Mouse (Mus musculus) limb, embryonic 13.5 days (tissue): ENCODE measurements around the gene Pck2. TPM values are rescaled to one million over a fixed set of nuclear protein-coding genes. Genes with fewer than 3 reads are reported as not detected.
A peak's percentile ranks its signal among the peaks of the same experiment; 100 is the strongest.

Source experiments
- ATAC-seq: fragments of 200-750 bp; cut with Nextera tagmentation; 2 replicates; pipeline ENCODE4 v1.8.0; 2017; ENCODE audit warnings: low read depth, moderate number of reproducible peaks, moderate TSS enrichment; ENCODE audit not compliant: low FRiP score
- H3K27ac ChIP-seq: fragments of 300-500 bp; sonication (generic); 2 replicates; pipeline ENCODE4 v1.5.1; 2015; ENCODE audit warnings: inconsistent platforms, mild to moderate bottlenecking, moderate library complexity
- H3K27me3 ChIP-seq: fragments of 300-500 bp; sonication (generic); 2 replicates; pipeline ENCODE4 v1.6.1; 2015; ENCODE audit warnings: mild to moderate bottlenecking, inconsistent platforms
- H3K36me3 ChIP-seq: fragments of 300-500 bp; sonication (generic); 2 replicates; pipeline ENCODE4 v1.6.1; 2015; ENCODE audit warnings: inconsistent platforms, mild to moderate bottlenecking, moderate library complexity
- H3K4me1 ChIP-seq: fragments of 300-500 bp; sonication (generic); 2 replicates; pipeline ENCODE4 v1.6.1; 2015; ENCODE audit warnings: inconsistent platforms
- H3K4me2 ChIP-seq: fragments of 300-500 bp; sonication (generic); replicated peaks from 2 replicates; pipeline ENCODE4 v1.6.1; 2015; ENCODE audit warnings: inconsistent platforms, mild to moderate bottlenecking, moderate library complexity
- H3K4me3 ChIP-seq: fragments of 300-500 bp; sonication (generic); 2 replicates; pipeline ENCODE4 v1.5.1; 2015; ENCODE audit warnings: moderate library complexity, mild to moderate bottlenecking, inconsistent platforms
- H3K9ac ChIP-seq: fragments of 300-500 bp; sonication (generic); 2 replicates; pipeline ENCODE4 v1.6.1; 2015; ENCODE audit warnings: mild to moderate bottlenecking, inconsistent platforms
- H3K9me3 ChIP-seq: fragments of 300-500 bp; sonication (generic); 2 replicates; pipeline ENCODE4 v1.6.1; 2016; ENCODE audit warnings: inconsistent platforms
- WGBS: fragments of 180-500 bp; shearing (Covaris S2); methylation state at CpG from one replicate; pipeline ENCODE4 v1.1.7; 2015; 5-methylcytosine and 5-hydroxymethylcytosine counted together
- polyA plus RNA-seq: library from polyadenylated mRNA; unstranded; fragments of >200 nt; fragmentation: Nextera tagmentation; extraction: Ambion mirVana; gene quantifications from 2 replicates; pipeline ENCODE4 v1.2.1, GENCODE M21; 2015

Gene Pck2
- polyA plus RNA-seq, 1 experiment from 2014 or later: 38.0 TPM

DNA sequence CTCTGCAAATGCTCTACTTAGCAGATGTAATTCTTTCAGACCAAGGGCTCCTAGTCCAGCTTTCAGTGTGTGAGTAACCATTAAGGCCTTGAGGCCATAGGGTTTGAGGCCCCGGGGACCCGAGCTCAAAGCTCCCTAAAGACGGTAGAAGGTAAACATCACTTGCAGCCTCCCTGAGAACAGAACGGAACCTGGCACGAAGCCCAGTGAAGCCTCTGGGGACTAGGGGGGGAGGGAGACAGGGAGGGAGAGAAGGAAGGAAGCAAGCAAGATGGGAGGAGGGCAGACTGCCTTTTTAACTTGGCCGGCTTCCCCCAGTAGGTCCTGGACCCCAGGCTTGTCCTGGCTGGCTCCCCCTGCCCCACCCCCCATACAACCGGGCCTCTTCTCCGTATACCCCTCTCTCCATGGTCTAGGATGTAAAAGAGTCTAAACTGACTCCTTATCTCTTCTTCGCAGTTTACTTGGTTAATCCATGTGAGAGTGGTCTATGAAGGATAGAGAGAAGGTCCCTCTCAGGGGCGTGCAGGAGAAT lies 788 bp downstream of the Pck2 start:
- peak; percentile 17; the same call in 1 of the 2 replicates for ATAC-seq
- Histone ChIP-seq H3K9me3 (no peaks in the 10 kb centered on the region), H3K4me1 (peaks cover 17% of the 10 kb centered on the region), H3K4me2 (peak overlapping the region; percentile 83), H3K27me3 (no peaks in the 10 kb centered on the region), H3K4me3 (peak overlapping the region; percentile 67), H3K27ac (peak overlapping the region; percentile 87), H3K36me3 (peaks cover 32% of the 10 kb centered on the region), H3K9ac (peak overlapping the region; percentile 82)
- WGBS: 4% methylated on average over 10 of the region's 10 CpGs

DNA sequence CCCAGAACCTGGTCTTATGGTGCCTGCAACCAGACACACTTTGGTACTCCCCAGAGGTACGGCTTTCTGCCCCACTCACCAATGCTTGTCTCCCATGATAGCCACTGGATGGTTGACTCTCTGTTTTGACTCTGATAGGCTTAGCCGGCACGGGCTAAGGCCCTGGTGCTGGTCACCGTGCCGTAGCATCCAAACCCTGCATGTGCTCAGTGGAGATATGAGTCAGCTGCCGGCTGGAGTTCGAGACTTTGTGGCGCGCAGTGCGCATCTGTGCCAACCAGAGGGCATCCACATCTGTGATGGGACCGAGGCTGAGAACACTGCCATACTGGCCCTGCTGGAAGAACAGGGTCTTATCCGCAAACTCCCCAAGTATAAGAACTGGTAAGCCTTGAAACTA lies 2.2 kb downstream of the Pck2 start:
- H3K9me3 ChIP-seq: no peaks in the 10 kb centered on the region
- no peak overlapping the region for H3K27ac ChIP-seq
- no peak overlapping the region for H3K4me3 ChIP-seq
- no peak overlapping the region for H3K9ac ChIP-seq
- H3K4me1 ChIP-seq: peaks cover 17% of the 10 kb centered on the region
- 95% methylated on average over 12 of the region's 12 CpGs for WGBS
- no peaks in the 10 kb centered on the region for H3K27me3 ChIP-seq
- no peak overlapping the region for H3K4me2 ChIP-seq
- peaks cover 41% of the 10 kb centered on the region for H3K36me3 ChIP-seq
- no peak for ATAC-seq

DNA sequence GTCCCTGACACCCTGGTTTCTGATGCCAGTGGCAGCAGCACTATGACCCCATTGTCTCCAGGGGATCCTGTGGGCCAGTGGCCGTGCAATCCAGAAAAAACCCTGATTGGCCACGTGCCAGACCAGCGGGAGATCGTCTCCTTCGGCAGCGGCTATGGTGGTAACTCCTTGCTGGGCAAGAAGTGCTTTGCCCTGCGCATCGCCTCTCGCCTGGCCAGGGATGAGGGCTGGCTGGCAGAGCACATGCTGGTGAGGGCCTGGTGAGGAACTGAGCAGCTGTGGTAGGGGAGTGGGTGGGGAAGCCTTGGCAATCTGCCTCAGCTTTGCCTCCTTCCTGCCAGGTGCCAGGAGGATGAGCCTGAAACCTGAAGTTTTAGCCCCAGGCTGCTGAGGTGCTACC lies 4.3 kb downstream of the Pck2 start:
- Histone ChIP-seq H3K36me3 (peaks cover 62% of the 10 kb centered on the region), H3K4me2 (no peak overlapping the region), H3K4me1 (peaks cover 17% of the 10 kb centered on the region), H3K4me3 (no peak overlapping the region), H3K9ac (no peak overlapping the region), H3K27me3 (no peaks in the 10 kb centered on the region), H3K9me3 (no peaks in the 10 kb centered on the region), H3K27ac (no peak overlapping the region)
- no peak for ATAC-seq
- WGBS: 85% methylated on average over 9 of the region's 9 CpGs

DNA sequence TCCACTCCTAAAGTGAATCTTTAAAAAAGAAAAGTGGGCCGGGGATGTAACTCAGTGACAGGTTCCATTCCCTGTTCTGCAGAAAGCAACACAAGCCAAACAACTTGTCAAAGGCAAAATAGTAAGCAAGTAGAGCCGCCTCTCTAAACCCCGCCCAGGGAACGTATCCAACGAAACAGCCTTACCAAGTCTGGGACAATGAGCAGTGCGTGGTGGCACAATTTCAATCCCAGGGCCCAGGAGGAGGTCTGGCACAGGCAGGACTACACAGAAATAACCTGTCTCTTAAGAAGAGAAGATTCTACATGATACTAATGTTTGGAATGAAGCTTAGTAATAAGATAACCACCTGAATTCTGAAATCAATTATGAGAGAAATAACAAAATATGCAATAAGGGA lies 10.1 kb downstream of the Pck2 start:
- WGBS: 88% methylated on average over 6 of the region's 6 CpGs
- Histone ChIP-seq H3K9ac (no peak overlapping the region), H3K36me3 (peaks cover 42% of the 10 kb centered on the region), H3K27ac (no peak overlapping the region), H3K27me3 (no peaks in the 10 kb centered on the region), H3K4me2 (no peak overlapping the region), H3K4me1 (no peaks in the 10 kb centered on the region), H3K4me3 (no peak overlapping the region), H3K9me3 (no peaks in the 10 kb centered on the region)
- ATAC-seq: no peak

DNA sequence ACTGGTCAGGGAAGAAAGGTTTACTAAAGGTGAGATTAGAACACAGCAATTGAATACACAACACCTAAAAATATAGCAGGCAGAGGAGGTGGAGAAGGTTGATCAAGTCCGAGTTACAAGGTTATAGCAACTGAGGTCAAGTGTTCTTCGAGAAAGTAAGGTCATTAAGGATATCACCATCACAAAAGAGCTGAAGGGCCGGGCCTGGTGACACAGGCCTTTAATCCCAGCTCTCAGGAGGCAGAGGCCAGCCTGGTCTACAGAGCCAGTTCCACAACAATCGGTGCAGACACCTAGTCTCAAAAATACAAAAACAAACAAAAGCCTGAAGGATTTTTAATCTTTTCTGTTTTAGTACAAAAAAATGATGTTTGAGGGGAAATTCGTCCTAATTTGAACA lies 11.3 kb downstream of the Pck2 start:
- Histone ChIP-seq H3K4me2 (no peak overlapping the region), H3K36me3 (peaks cover 30% of the 10 kb centered on the region), H3K27ac (no peak overlapping the region), H3K4me1 (no peaks in the 10 kb centered on the region), H3K27me3 (no peaks in the 10 kb centered on the region), H3K9me3 (no peaks in the 10 kb centered on the region), H3K4me3 (no peak overlapping the region), H3K9ac (no peak overlapping the region)
- no peak for ATAC-seq
- WGBS: 72% methylated on average over 5 of the region's 5 CpGs

DNA sequence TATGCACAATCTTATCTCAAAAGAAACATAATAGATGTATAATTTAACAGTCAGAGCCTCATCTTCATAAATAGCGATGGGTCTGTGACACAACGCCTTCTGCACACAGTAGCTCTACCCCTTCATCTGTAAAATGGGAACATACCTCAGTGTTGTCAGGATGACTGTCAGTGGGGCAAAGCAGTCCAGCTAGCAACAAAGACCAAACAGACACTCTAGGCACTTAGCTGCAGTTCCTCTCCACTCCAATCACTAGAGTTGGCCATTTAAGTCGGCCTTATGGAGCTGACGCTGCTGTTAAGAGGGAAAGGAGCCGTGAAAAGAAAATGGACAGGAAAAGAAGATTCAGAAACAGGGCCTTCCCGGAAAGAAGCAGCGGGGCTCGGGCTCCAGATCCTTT lies 11.7 kb downstream of the Pck2 start:
- no peak overlapping the region for H3K4me3 ChIP-seq
- H3K27me3 ChIP-seq: no peaks in the 10 kb centered on the region
- H3K9ac ChIP-seq: no peak overlapping the region
- no peak overlapping the region for H3K4me2 ChIP-seq
- WGBS: 95% methylated on average over 8 of the region's 8 CpGs
- no peak overlapping the region for H3K27ac ChIP-seq
- no peak for ATAC-seq
- H3K36me3 ChIP-seq: peaks cover 28% of the 10 kb centered on the region
- H3K4me1 ChIP-seq: 0 out of 2 replicates have a peak, but pooled peaks cover under 1% of the 10 kb centered on the region
- no peaks in the 10 kb centered on the region for H3K9me3 ChIP-seq

DNA sequence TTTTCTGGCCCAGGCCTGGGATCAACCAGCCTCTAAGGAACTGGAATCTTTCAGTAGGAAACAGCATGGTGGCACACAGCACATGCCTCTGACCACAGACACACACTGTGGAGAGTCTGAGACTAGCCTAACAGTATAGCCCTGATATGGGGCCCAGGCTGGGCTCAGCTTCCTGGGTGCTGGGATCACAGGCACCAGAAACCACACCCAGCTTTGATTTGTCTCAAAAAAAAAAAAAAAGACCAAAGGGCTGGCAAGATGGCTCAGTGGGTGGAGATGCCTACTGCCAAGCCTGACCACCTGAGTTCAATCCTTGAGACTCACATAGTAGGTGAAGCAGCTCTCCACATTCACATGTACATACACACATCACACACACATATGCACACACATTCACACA lies 14.6 kb downstream of the Pck2 start:
- Histone ChIP-seq H3K9ac (no peak overlapping the region), H3K27ac (no peak overlapping the region), H3K4me3 (no peak overlapping the region), H3K9me3 (no peaks in the 10 kb centered on the region), H3K4me1 (0 out of 2 replicates have a peak, but pooled peaks cover 5% of the 10 kb centered on the region), H3K27me3 (no peaks in the 10 kb centered on the region), H3K4me2 (no peak overlapping the region), H3K36me3 (peaks cover 2% of the 10 kb centered on the region)
- no peak for ATAC-seq

DNA sequence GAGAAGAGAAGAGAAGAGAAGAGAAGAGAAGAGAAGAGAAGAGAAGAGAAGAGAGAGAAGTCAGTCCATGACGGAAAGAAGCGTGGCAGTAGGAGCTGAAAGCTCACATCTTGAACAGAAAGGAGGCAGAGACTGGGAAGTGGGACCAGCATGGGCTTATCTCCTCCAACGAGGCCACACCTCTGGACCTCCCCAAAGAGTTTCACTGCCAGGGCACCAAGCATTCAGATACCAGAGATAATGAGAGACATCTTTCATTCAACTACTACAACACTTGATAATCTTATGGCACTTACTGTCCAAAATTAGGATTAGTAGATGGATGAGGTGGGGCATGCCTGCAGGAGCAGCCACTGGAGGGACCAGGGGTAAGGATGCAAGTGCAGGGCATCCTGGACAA lies 15.7 kb downstream of the Pck2 start:
- Histone ChIP-seq H3K27ac (no peak overlapping the region), H3K4me1 (0 out of 2 replicates have a peak, but pooled peaks cover 5% of the 10 kb centered on the region), H3K4me2 (no peak overlapping the region), H3K36me3 (no peaks in the 10 kb centered on the region), H3K27me3 (no peaks in the 10 kb centered on the region), H3K9me3 (no peaks in the 10 kb centered on the region), H3K4me3 (no peak overlapping the region), H3K9ac (no peak overlapping the region)
- 77% methylated on average over 3 of the region's 3 CpGs for WGBS
- ATAC-seq: no peak

DNA sequence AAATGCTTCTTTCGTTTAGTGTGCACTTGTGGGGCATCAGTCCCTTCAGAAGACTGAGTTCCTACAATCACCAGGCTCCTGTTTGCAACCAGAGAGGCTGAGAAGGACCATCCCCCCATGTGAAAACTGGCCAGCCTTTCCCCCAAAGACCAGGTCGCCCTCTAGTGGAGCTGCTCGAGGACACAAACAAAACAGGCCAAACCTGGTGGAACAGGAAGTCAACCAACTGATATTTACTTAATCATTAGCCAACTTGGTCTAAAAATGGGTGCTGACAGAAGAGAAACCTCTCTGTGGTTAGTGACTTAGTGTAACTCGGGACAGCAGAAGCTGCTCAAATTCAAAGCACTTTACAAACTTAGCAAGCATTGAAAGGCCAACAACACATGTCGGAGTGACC lies 16.9 kb downstream of the Pck2 start:
- Histone ChIP-seq H3K36me3 (no peaks in the 10 kb centered on the region), H3K4me3 (no peak overlapping the region), H3K9ac (no peak overlapping the region), H3K27me3 (no peaks in the 10 kb centered on the region), H3K4me1 (peaks cover 16% of the 10 kb centered on the region), H3K27ac (no peak overlapping the region), H3K9me3 (no peaks in the 10 kb centered on the region), H3K4me2 (no peak overlapping the region)
- no peak for ATAC-seq
- WGBS: 27% methylated on average over 5 of the region's 5 CpGs

DNA sequence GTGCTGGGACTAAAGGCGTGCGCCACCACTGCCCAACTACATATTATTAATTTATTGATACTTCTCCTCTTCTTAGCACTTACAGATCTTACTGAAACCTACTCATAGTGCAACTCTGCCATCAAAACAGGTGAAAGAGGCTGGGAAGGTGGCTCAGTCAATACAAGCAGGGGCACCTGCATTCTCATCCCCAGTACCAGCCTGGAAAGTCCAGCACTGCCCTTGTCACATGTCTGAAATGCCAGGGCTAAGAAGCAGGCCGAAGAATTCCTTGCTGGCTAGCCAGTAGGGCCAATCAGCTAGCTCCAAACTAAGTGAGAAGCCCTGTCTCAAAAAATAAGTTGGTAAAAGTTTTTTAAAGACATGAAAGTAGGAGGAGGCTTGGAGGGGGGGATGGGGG lies 17.5 kb downstream of the Pck2 start:
- no peak for ATAC-seq
- 88% methylated on average over 3 of the region's 3 CpGs for WGBS
- H3K36me3 ChIP-seq: no peaks in the 10 kb centered on the region
- no peak overlapping the region for H3K27ac ChIP-seq
- no peaks in the 10 kb centered on the region for H3K9me3 ChIP-seq
- H3K4me2 ChIP-seq: no peak overlapping the region
- peaks cover 19% of the 10 kb centered on the region for H3K4me1 ChIP-seq
- H3K27me3 ChIP-seq: no peaks in the 10 kb centered on the region
- no peak overlapping the region for H3K4me3 ChIP-seq
- H3K9ac ChIP-seq: no peak overlapping the region

DNA sequence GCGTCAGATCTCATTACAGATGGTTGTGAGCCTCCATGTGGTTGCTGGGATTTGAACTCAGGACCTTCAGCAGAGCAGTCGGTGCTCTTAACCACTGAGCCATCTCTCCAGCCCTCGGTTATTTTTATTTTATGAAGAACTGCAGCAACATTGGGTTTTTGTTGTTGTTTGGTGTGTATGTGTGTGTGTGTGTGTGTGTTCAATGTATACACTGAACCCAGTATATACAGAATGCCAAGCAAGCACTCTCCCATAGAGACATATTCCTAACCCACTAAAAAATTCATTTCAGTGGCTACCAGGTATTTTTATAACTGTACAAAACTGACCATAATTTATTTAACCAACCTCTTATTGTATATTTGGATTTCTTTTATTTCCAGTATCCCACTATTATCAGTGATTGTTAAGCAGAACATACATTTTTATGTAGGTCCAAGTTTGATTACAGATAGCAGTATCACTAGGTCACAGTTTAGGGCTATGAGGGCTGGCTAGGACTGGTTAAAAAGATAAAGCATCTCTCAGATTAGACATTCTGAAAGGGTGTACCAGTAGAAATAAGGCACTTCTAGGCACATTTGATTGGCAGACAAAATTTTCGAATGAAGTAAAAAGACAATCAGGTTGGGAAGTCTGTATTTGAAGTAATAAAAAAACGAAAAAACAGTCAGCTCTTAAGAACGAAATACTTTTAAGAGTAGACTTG lies 18.8 kb downstream of the Pck2 start:
- ATAC-seq: no peak
- Histone ChIP-seq H3K27me3 (no peaks in the 10 kb centered on the region), H3K27ac (no peak overlapping the region), H3K9ac (0 out of 2 replicates have a peak overlapping the region, but pooled peaks have one; percentile 81), H3K4me1 (peaks cover 19% of the 10 kb centered on the region), H3K4me2 (peak overlapping the region; percentile 88), H3K36me3 (peaks cover 7% of the 10 kb centered on the region), H3K9me3 (no peaks in the 10 kb centered on the region), H3K4me3 (peak overlapping the region; percentile 70)
- 48% methylated on average over 6 of the region's 6 CpGs for WGBS

DNA sequence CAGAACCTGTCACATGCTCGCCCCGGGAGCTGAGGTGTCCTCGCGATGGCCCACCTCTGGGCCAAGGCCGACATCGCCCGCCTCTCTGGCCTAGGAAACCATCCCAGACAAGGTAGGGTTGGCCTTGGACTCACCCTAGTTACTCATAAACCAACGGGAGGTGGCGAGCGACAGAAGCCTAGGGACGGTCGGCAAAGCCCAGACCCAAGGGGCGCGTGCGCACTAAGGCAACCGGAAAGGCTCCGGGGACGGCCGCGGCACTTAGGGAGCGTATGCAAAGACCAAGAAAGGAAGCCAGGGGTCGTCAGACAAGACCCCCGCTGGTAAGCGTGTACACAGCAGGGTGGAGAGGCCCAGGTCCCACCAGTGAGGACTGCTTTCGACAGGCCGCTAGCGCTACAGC lies 19.7 kb downstream of the Pck2 start, which contains the start of gene Dcaf11:
Gene Dcaf11 (plus strand): TSS at position 208 of the 403 bp plus-strand sequence.
- Histone ChIP-seq H3K9ac (peak within 1 kb of the TSS; percentile 81), H3K4me2 (peak within 1 kb of the TSS; percentile 88), H3K27ac (peak within 1 kb of the TSS; percentile 97), H3K4me1 (peaks cover 19% of the 10 kb centered on the region), H3K9me3 (no peaks in the 10 kb centered on the region), H3K27me3 (no peaks in the 10 kb centered on the region), H3K4me3 (peak within 1 kb of the TSS; percentile 70), H3K36me3 (peaks cover 14% of the 10 kb centered on the region)
- under 1% methylated on average over 27 of the region's 27 CpGs for WGBS
- peak; percentile 75 for ATAC-seq
